Mouse (Mus musculus) C2C12 (cell line): ENCODE data around the gene Rsph3a. TPM values are rescaled to one million over a fixed set of nuclear protein-coding genes. Genes with fewer than 3 reads are reported as not detected.
"Not testable (repeated sequence)": the region's sequence is repeated elsewhere in the genome, so short reads cannot be mapped to it uniquely, and the experiment has no call there.

Experiments used
- H3K27me3 ChIP-seq: one replicate; pipeline ENCODE4 v1.6.1; 2011; ENCODE audit not compliant: control insufficient read depth, insufficient read depth, insufficient read length
- H3K36me3 ChIP-seq: one replicate; pipeline ENCODE4 v1.6.1; 2011; ENCODE audit not compliant: control insufficient read depth, insufficient read depth
- H3K4me3 ChIP-seq: one replicate; pipeline ENCODE4 v1.5.1; 2011; ENCODE audit warnings: mild to moderate bottlenecking, control low read depth; ENCODE audit not compliant: poor library complexity, insufficient read depth, severe bottlenecking
- H3K79me2 ChIP-seq: one replicate; pipeline ENCODE4 v1.6.1; 2011; ENCODE audit not compliant: control insufficient read depth, insufficient read depth
- H3K79me3 ChIP-seq: one replicate; pipeline ENCODE4 v1.6.1; 2011; ENCODE audit warnings: low read depth, control low read depth
- H3ac ChIP-seq: one replicate; pipeline ENCODE3; 2011; ENCODE audit warnings: low read depth; ENCODE audit not compliant: control insufficient read depth, insufficient read length
- CEBPB ChIP-seq: IDR thresholded peaks from one replicate; pipeline ENCODE4 v1.6.1; 2011; ENCODE audit warnings: low read depth, mild to moderate bottlenecking, control low read depth, moderate library complexity
- CTCF ChIP-seq: IDR thresholded peaks from one replicate; pipeline ENCODE4 v1.5.1; 2011; ENCODE audit not compliant: control insufficient read depth, insufficient read depth, insufficient read length
- FOSL1 ChIP-seq: IDR thresholded peaks from one replicate; pipeline ENCODE4 v1.8.0; 2011; ENCODE audit warnings: mild to moderate bottlenecking, low read length; ENCODE audit not compliant: poor library complexity, insufficient read depth, severe bottlenecking
- MAX ChIP-seq: IDR thresholded peaks from one replicate; pipeline ENCODE4 v1.6.1; 2011; ENCODE audit warnings: mild to moderate bottlenecking, control low read depth
- MYOD1 ChIP-seq: IDR thresholded peaks from one replicate; pipeline ENCODE4 v1.6.1; 2011; ENCODE audit warnings: low read depth; ENCODE audit not compliant: control insufficient read depth, insufficient read length
- MYOG ChIP-seq: IDR thresholded peaks from one replicate; pipeline ENCODE4 v1.6.1; 2011; ENCODE audit not compliant: control insufficient read depth, insufficient read length; ENCODE audit errors: extremely low read depth
- USF1 ChIP-seq: IDR thresholded peaks from one replicate; pipeline ENCODE4 v1.6.1; 2011; ENCODE audit warnings: low read depth, mild to moderate bottlenecking, control low read depth, moderate library complexity
- polyA plus RNA-seq: library from polyadenylated mRNA; unstranded; fragments of >200 nt; fragmentation: generic; extraction: Trizol; gene quantifications from one replicate; pipeline ENCODE4 v1.2.1, GENCODE M21; 2012; ENCODE audit warnings: missing spikeins

Rsph3a gene
- polyA plus RNA-seq, 1 experiment, result 29.2 TPM

- Histone ChIP-seq H3ac (no peak within 1 kb of the TSS), H3K36me3 (no peaks in the 10 kb centered on the region), H3K4me3 (no peak within 1 kb of the TSS), H3K27me3 (no peaks in the 10 kb centered on the region), H3K79me2 (no peaks in the 10 kb centered on the region), H3K79me3 (no peaks in the 10 kb centered on the region)
- no peak for TF ChIP-seq MYOG
- TF ChIP-seq USF1, result no peak
- TF ChIP-seq MYOD1, result no peak
- no peak for TF ChIP-seq FOSL1
- no peak for TF ChIP-seq MAX
- TF ChIP-seq CEBPB, result no peak
- TF ChIP-seq CTCF, result no peak
Observed at GRCm38 (mm10) chr17:7925413-7926160, 19.8 kb upstream of the Rsph3a start, which contains the start of gene Tagap. TSS of gene Tagap (plus strand) at chr17:7926000.

- Histone ChIP-seq H3K4me3 (no peak overlapping the region), H3K36me3 (no peaks in the 10 kb centered on the region), H3K79me2 (no peaks in the 10 kb centered on the region), H3K79me3 (no peaks in the 10 kb centered on the region), H3K27me3 (no peaks in the 10 kb centered on the region), H3ac (no peak overlapping the region)
- TF ChIP-seq CTCF, result peak; percentile 33
- TF ChIP-seq FOSL1, result no peak
Observed at GRCm38 (mm10) chr17:7927582-7928535, 17.6 kb upstream of the Rsph3a start.

- Histone ChIP-seq H3K36me3 (no peaks in the 10 kb centered on the region), H3K27me3 (no peaks in the 10 kb centered on the region), H3K4me3 (no peak overlapping the region), H3ac (no peak overlapping the region), H3K79me2 (no peaks in the 10 kb centered on the region), H3K79me3 (no peaks in the 10 kb centered on the region)
- TF ChIP-seq CTCF (no peak), USF1 (no peak), MYOG (no peak), CEBPB (no peak)
Observed at GRCm38 (mm10) chr17:7928662-7929061, 16.8 kb upstream of the Rsph3a start.

GRCm38 (mm10) chr17:7929279-7929678 is 16.1 kb upstream of the Rsph3a start:
- no peaks in the 10 kb centered on the region for H3K36me3 ChIP-seq
- H3K79me2 ChIP-seq, result no peaks in the 10 kb centered on the region
- H3K79me3 ChIP-seq, result no peaks in the 10 kb centered on the region
- H3K27me3 ChIP-seq, result no peaks in the 10 kb centered on the region
- H3ac ChIP-seq, result no peak overlapping the region
- no peak overlapping the region for H3K4me3 ChIP-seq
- TF ChIP-seq CEBPB (no peak), FOSL1 (no peak), MYOD1 (no peak), CTCF (no peak), MAX (no peak), USF1 (no peak), MYOG (no peak)

- Histone ChIP-seq H3K4me3 (no peak overlapping the region), H3K79me2 (no peaks in the 10 kb centered on the region), H3ac (no peak overlapping the region), H3K27me3 (no peaks in the 10 kb centered on the region), H3K36me3 (no peaks in the 10 kb centered on the region), H3K79me3 (no peaks in the 10 kb centered on the region)
- TF ChIP-seq USF1 (no peak), CEBPB (no peak), MYOD1 (no peak), MAX (no peak), FOSL1 (no peak), CTCF (no peak), MYOG (no peak)
Observed at GRCm38 (mm10) chr17:7931096-7931990, 14.1 kb upstream of the Rsph3a start.

- not testable (repeated sequence) for H3K79me3 ChIP-seq, H3ac ChIP-seq, H3K4me3 ChIP-seq, H3K36me3 ChIP-seq, H3K27me3 ChIP-seq, H3K79me2 ChIP-seq
Observed at GRCm38 (mm10) chr17:7932121-7932520, 13.3 kb upstream of the Rsph3a start.
